Mouse (Mus musculus) T-cell, adult 2 months (primary cell): Measurements from ENCODE around the gene Sun1.

Experiments
- DNase-seq: peaks from one replicate; pipeline ENCODE4 v3.0.0; 2022; ENCODE audit warnings: low spot score

Sun1 gene

GRCm38 (mm10) chr5:139208183-139208582, 7.7 kb downstream of the Sun1 start:
- no peak for DNase-seq

GRCm38 (mm10) chr5:139208871-139209684, 8.6 kb downstream of the Sun1 start:
- no peak for DNase-seq

GRCm38 (mm10) chr5:139209685-139210026, 9.2 kb downstream of the Sun1 start:
- no peak for DNase-seq

- DNase-seq, result no peak
These were observed 11.4 kb downstream of the Sun1 start for GRCm38 (mm10) chr5:139211737-139212385.

GRCm38 (mm10) chr5:139214298-139214697, 13.9 kb downstream of the Sun1 start:
- no peak for DNase-seq

- DNase-seq, result no peak
These were observed 14.7 kb downstream of the Sun1 start for GRCm38 (mm10) chr5:139215184-139215583.

- no peak for DNase-seq
These were observed 15.7 kb downstream of the Sun1 start for GRCm38 (mm10) chr5:139216121-139216520.

- DNase-seq, result no peak
These were observed 16.3 kb downstream of the Sun1 start for GRCm38 (mm10) chr5:139216774-139217173.

- DNase-seq, result no peak
These were observed 19.6 kb downstream of the Sun1 start for GRCm38 (mm10) chr5:139220006-139220515.

- DNase-seq, result no peak
These were observed 20.2 kb downstream of the Sun1 start for GRCm38 (mm10) chr5:139220610-139221009.

- no peak for DNase-seq
These were observed 22.9 kb downstream of the Sun1 start for GRCm38 (mm10) chr5:139223331-139223730.

GRCm38 (mm10) chr5:139227236-139227635, 26.8 kb downstream of the Sun1 start:
- no peak for DNase-seq

- DNase-seq, result no peak
These were observed 27.2 kb downstream of the Sun1 start for GRCm38 (mm10) chr5:139227645-139228044.

GRCm38 (mm10) chr5:139228318-139228717, 27.9 kb downstream of the Sun1 start:
- no peak for DNase-seq

GRCm38 (mm10) chr5:139229716-139230115, 29.3 kb downstream of the Sun1 start:
- no peak for DNase-seq

GRCm38 (mm10) chr5:139232083-139232482, 31.6 kb downstream of the Sun1 start:
- no peak for DNase-seq

- no peak for DNase-seq
These were observed 34.0 kb downstream of the Sun1 start for GRCm38 (mm10) chr5:139234423-139234822.

- no peak for DNase-seq
These were observed 37.0 kb downstream of the Sun1 start for GRCm38 (mm10) chr5:139237436-139237835.

- no peak for DNase-seq
These were observed 40.8 kb downstream of the Sun1 start for GRCm38 (mm10) chr5:139241022-139241761.

- no peak for DNase-seq
These were observed 42.9 kb downstream of the Sun1 start for GRCm38 (mm10) chr5:139243384-139243783.

- no peak for DNase-seq
These were observed 47.3 kb downstream of the Sun1 start for GRCm38 (mm10) chr5:139247767-139248166.

GRCm38 (mm10) chr5:139248846-139249245, 48.4 kb downstream of the Sun1 start:
- no peak for DNase-seq

GRCm38 (mm10) chr5:139251279-139251678, 50.8 kb downstream of the Sun1 start:
- DNase-seq, result no peak
